Mouse (Mus musculus) testis, adult 2 months (tissue): ENCODE results near the gene Cux1.

Source experiments
- CTCF ChIP-seq: fragments of 200-500 bp; IDR thresholded peaks from 2 replicates; pipeline ENCODE4 v1.5.1; 2012; ENCODE audit warnings: low read depth, mild to moderate bottlenecking, inconsistent platforms, low read length, moderate library complexity; ENCODE audit not compliant: control insufficient read depth, insufficient read depth, insufficient replicate concordance
- POLR2A ChIP-seq: fragments of 200-500 bp; IDR thresholded peaks from 2 replicates; pipeline ENCODE4 v1.6.1; 2012; ENCODE audit warnings: low read depth, mild to moderate bottlenecking, inconsistent platforms, low read length, moderate library complexity; ENCODE audit not compliant: control insufficient read depth

- TF ChIP-seq CTCF (no peak), POLR2A (no peak)
Observed at GRCm38 (mm10) chr5:136476272-136476671, 91.0 kb downstream of the Cux1 start.
